Mouse (Mus musculus): ENCODE results near the gene Rpusd3.

- TF ChIP-seq GATA1 (IDR thresholded peaks at IDR 0.05; ENCODE audit: borderline replicate concordance, low read length): no peak
- no peak for TF ChIP-seq FLI1 (IDR thresholded peaks at IDR 0.05; ENCODE audit: low read length)
Measured at GRCm38 (mm10) chr6:113385160-113385714, 33.9 kb downstream of the Rpusd3 start.

Data from megakaryocyte, embryonic 14.5 days (primary cell).